Mouse (Mus musculus): ENCODE data around the gene Sdad1. TPM values are rescaled to one million over a fixed set of nuclear protein-coding genes. Genes with fewer than 3 reads are reported as not detected.

The Sdad1 gene
- polyA plus RNA-seq, 1 experiment from 2014 or later, result 36.9 TPM

GRCm38 (mm10) chr5:92256218-92256617 lies 54.1 kb downstream of the Sdad1 start, which contains the start of gene Ppef2:
Gene Ppef2, minus strand, starts transcription at chr5:92256278.
- Histone ChIP-seq H3K9me3 (replicated peaks) (no peaks in the 10 kb centered on the region), H3K4me1 (peaks cover 2% of the 10 kb centered on the region), H3K4me2 (replicated peaks) (no peak within 1 kb of the TSS), H3K27ac (no peak within 1 kb of the TSS), H3K36me3 (no peaks in the 10 kb centered on the region), H3K9ac (no peak within 1 kb of the TSS), H3K4me3 (no peak within 1 kb of the TSS), H3K27me3 (peaks cover 6% of the 10 kb centered on the region; the same call in 1 of the 2 replicates)
- 25% methylated on average over 6 of the region's 6 CpGs for WGBS
- no peak for ATAC-seq (ENCODE audit: low FRiP score)

- no peak overlapping the region for H3K27ac ChIP-seq
- no peaks in the 10 kb centered on the region for H3K36me3 ChIP-seq
- 69% methylated on average over 6 of the region's 6 CpGs for WGBS
- H3K9me3 ChIP-seq (replicated peaks), result 0 out of 2 replicates have a peak, but pooled peaks cover 4% of the 10 kb centered on the region
- H3K27me3 ChIP-seq, result peaks cover 6% of the 10 kb centered on the region; the same call in 1 of the 2 replicates
- H3K9ac ChIP-seq, result no peak overlapping the region
- peaks cover 2% of the 10 kb centered on the region for H3K4me1 ChIP-seq
- H3K4me3 ChIP-seq, result no peak overlapping the region
- no peak for ATAC-seq (ENCODE audit: low FRiP score)
- H3K4me2 ChIP-seq (replicated peaks), result no peak overlapping the region
These were observed 55.8 kb downstream of the Sdad1 start for GRCm38 (mm10) chr5:92254476-92254875.

DNA sequence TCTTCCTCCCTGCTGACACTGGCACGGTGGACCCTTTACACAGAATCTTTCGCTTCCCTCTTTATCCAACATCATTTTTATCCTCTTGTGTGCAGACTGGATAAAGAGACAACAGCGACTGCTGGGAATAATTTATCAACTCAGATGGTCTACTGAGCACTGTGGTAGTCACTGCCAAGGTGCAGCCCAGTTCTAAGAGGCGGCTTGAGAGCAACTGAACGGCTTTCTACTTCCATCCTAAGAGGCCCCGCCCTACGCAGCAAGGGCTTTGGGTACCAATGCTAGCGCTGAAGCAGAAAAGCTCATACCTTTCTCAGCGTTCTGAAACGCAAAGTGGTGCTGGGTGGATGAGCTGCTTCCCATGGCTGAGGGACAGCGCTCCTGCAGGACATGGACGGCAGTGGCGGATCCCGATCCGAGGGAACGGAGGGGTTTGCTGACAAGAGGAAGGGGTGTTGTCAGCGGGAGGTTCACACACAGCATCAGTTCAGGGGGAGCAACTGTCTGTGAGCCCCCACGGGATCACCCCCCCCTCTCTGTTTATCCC lies 57.4 kb downstream of the Sdad1 start:
- 21% methylated on average over 18 of the region's 18 CpGs for WGBS

DNA sequence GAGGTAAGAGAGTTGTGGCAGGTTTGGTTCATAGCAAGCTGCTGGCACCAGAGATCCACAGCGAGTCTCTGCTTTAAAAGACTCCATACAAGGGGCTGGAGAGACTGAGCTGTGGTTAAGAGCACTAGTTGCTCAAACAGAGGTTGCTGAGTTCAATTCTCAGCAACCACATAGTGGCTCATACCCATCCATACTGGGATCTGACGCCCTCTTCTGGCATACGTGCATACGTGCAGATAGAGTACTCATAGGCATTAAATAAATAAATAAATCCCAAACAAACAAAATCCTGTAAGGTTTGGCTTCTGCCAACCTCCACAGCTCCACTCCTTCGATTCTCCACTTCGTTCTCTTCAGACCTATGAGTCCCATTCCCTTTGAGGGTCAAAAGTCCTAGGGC lies 58.2 kb downstream of the Sdad1 start:
- ATAC-seq (ENCODE audit: low FRiP score), result no peak
- 85% methylated on average over 6 of the region's 6 CpGs for WGBS

More for the DNA sequence above, 57.4 kb downstream of the Sdad1 start:
- H3K4me3 ChIP-seq, result no peak overlapping the region
- H3K27me3 ChIP-seq, result no peaks in the 10 kb centered on the region
- H3K36me3 ChIP-seq, result no peaks in the 10 kb centered on the region
- H3K4me2 ChIP-seq (replicated peaks), result peak overlapping the region; percentile 29; the same call in 1 of the 2 replicates
- 0 out of 2 replicates have a peak, but pooled peaks cover 4% of the 10 kb centered on the region for H3K9me3 ChIP-seq (replicated peaks)
- ATAC-seq (ENCODE audit: low FRiP score), result peak; percentile 36; the same call in 1 of the 2 replicates
- no peak overlapping the region for H3K9ac ChIP-seq
- peaks cover 2% of the 10 kb centered on the region for H3K4me1 ChIP-seq
- H3K27ac ChIP-seq, result no peak overlapping the region

GRCm38 (mm10) chr5:92248614-92249013 lies 61.7 kb downstream of the Sdad1 start:
- ATAC-seq (ENCODE audit: low FRiP score), result no peak
- no peak overlapping the region for H3K4me3 ChIP-seq
- H3K27ac ChIP-seq, result no peak overlapping the region
- H3K9ac ChIP-seq, result no peak overlapping the region
- no peaks in the 10 kb centered on the region for H3K27me3 ChIP-seq
- H3K36me3 ChIP-seq, result no peaks in the 10 kb centered on the region
- 87% methylated on average over 11 of the region's 11 CpGs for WGBS
- 0 out of 2 replicates have a peak, but pooled peaks cover 4% of the 10 kb centered on the region for H3K9me3 ChIP-seq (replicated peaks)
- H3K4me1 ChIP-seq, result no peaks in the 10 kb centered on the region
- no peak overlapping the region for H3K4me2 ChIP-seq (replicated peaks)

More for the DNA sequence above, 58.2 kb downstream of the Sdad1 start:
- no peak overlapping the region for H3K4me2 ChIP-seq (replicated peaks)
- H3K27ac ChIP-seq, result no peak overlapping the region
- no peaks in the 10 kb centered on the region for H3K36me3 ChIP-seq
- H3K4me1 ChIP-seq, result peaks cover 2% of the 10 kb centered on the region
- no peak overlapping the region for H3K4me3 ChIP-seq
- no peaks in the 10 kb centered on the region for H3K27me3 ChIP-seq
- H3K9ac ChIP-seq, result no peak overlapping the region
- 0 out of 2 replicates have a peak, but pooled peaks cover 4% of the 10 kb centered on the region for H3K9me3 ChIP-seq (replicated peaks)

- no peaks in the 10 kb centered on the region for H3K36me3 ChIP-seq
- H3K27me3 ChIP-seq, result no peaks in the 10 kb centered on the region
- H3K4me1 ChIP-seq, result no peaks in the 10 kb centered on the region
- no peak overlapping the region for H3K9ac ChIP-seq
- ATAC-seq (ENCODE audit: low FRiP score), result no peak
- no peak overlapping the region for H3K4me3 ChIP-seq
- H3K9me3 ChIP-seq (replicated peaks), result 0 out of 2 replicates have a peak, but pooled peaks cover 4% of the 10 kb centered on the region
- WGBS, result 94% methylated on average over 9 of the region's 9 CpGs
- H3K4me2 ChIP-seq (replicated peaks), result no peak overlapping the region
- H3K27ac ChIP-seq, result no peak overlapping the region
These were observed 64.8 kb downstream of the Sdad1 start for GRCm38 (mm10) chr5:92245483-92245882.

DNA sequence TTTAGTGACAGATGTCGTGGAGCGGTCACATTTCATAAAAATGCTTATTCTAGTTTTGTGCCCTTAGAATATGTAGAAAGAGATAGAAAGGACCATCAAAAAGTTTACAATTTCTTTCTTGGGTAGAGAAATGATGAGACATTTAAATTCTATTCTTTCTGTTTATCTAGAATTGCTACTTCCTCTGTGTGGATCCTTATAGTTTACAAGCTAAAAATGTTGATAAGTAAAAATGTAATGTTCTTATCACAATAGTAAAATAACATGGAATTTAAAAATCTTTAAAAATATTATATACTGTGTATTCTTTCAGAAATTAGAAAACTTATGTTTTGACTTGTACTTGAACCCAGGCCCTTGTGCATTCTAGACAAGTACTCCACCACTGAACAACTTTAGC lies 65.4 kb downstream of the Sdad1 start:
- Histone ChIP-seq H3K27ac (no peak overlapping the region), H3K36me3 (no peaks in the 10 kb centered on the region), H3K9me3 (replicated peaks) (0 out of 2 replicates have a peak, but pooled peaks cover 4% of the 10 kb centered on the region), H3K27me3 (no peaks in the 10 kb centered on the region), H3K9ac (no peak overlapping the region), H3K4me1 (no peaks in the 10 kb centered on the region), H3K4me2 (replicated peaks) (no peak overlapping the region), H3K4me3 (no peak overlapping the region)
- WGBS, result 96% methylated on average over 2 of the region's 2 CpGs
- ATAC-seq (ENCODE audit: low FRiP score), result no peak

- Histone ChIP-seq H3K4me2 (replicated peaks) (no peak overlapping the region), H3K36me3 (no peaks in the 10 kb centered on the region), H3K4me3 (no peak overlapping the region), H3K27me3 (no peaks in the 10 kb centered on the region), H3K4me1 (no peaks in the 10 kb centered on the region), H3K9me3 (replicated peaks) (no peaks in the 10 kb centered on the region), H3K27ac (no peak overlapping the region), H3K9ac (no peak overlapping the region)
- ATAC-seq (ENCODE audit: low FRiP score), result no peak
- 93% methylated on average over 12 of the region's 12 CpGs for WGBS
These were observed 69.5 kb downstream of the Sdad1 start for GRCm38 (mm10) chr5:92240769-92241168.

- WGBS, result 42% methylated on average over 29 of the region's 29 CpGs
- no peak overlapping the region for H3K27ac ChIP-seq
- H3K4me2 ChIP-seq (replicated peaks), result peak overlapping the region; percentile 25
- no peaks in the 10 kb centered on the region for H3K4me1 ChIP-seq
- H3K9ac ChIP-seq, result no peak overlapping the region
- no peaks in the 10 kb centered on the region for H3K27me3 ChIP-seq
- no peaks in the 10 kb centered on the region for H3K9me3 ChIP-seq (replicated peaks)
- peak; percentile 56 for ATAC-seq (ENCODE audit: low FRiP score)
- no peak overlapping the region for H3K4me3 ChIP-seq
- H3K36me3 ChIP-seq, result no peaks in the 10 kb centered on the region
These were observed 70.7 kb downstream of the Sdad1 start for GRCm38 (mm10) chr5:92239333-92240232.

- Histone ChIP-seq H3K36me3 (no peaks in the 10 kb centered on the region), H3K9me3 (replicated peaks) (no peaks in the 10 kb centered on the region), H3K4me3 (no peak overlapping the region), H3K27me3 (0 out of 2 replicates have a peak, but pooled peaks cover 3% of the 10 kb centered on the region), H3K4me2 (replicated peaks) (no peak overlapping the region), H3K4me1 (no peaks in the 10 kb centered on the region), H3K9ac (no peak overlapping the region), H3K27ac (no peak overlapping the region)
- WGBS, result 79% methylated on average over 5 of the region's 5 CpGs
- no peak for ATAC-seq (ENCODE audit: low FRiP score)
These were observed 75.2 kb downstream of the Sdad1 start for GRCm38 (mm10) chr5:92234939-92235557.
